Mouse (Mus musculus) right cerebral cortex, postnatal 4 days (tissue): ENCODE results near the gene Maged1.

Experiments
- DNase-seq: peaks from one replicate; pipeline ENCODE4 v3.0.0-alpha.2; 2022

Gene Maged1

DNA sequence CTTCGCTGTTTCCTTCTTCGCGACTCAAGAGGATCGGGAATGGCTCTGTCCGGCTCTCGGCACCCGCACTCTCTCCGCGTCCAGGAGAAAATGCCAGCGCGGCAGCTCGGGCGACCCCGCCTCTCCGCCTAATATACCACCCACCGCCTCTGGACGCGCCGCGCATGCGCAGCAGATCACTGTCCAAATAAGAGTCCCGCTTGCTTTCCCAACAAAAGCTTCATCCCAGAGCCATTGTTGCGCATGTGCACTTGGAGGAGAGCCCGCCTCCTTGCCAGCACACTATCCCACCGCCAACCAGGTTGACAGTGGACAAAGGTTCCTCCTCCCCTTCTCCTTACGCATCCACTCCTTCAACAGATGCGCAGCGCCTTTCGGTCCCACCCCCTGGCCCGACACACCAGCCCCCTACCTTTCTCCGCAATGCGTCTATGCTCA, at the start of gene Maged1:
Gene Maged1 (minus strand): TSS at position 226 of the 438 bp plus-strand sequence.
- peak; percentile 87 for DNase-seq

DNA sequence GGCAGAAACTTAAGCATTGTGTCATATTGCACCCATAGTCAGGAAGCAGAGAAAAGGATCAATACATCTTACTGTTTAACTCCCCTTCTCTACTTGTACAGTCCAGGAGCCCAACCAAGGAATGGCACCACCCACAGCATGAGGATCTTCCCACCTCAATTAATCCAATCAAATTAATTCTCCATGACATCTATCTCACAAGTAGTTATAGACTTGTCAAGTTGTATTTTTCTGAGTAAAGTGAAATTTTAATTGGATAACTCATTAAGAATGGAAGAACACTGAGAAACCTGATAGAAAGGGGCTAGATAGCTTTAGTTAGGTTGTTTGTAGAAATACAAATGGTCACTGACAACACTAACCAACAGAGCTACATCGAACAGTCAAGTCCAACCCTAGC, 38.3 kb upstream of the Maged1 start:
- DNase-seq: no peak

DNA sequence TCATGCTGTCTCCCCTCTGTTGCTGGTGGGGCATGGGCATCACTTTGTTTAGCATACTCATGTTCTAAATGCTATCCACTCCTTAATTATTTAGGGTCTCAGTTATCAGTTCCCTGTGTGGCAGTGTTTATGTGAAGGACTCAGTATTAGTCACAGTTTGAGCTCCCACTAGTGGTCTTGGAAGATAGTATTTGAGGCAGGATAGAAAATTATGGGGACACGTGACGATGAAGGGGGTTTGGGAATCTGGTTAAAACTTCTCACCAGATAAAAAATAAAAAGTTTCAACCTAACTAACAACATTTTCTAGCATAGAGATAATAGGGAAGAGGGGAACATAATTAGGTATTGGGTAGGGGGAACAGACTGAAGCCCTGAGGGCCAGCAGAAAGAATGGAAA, 22.8 kb upstream of the Maged1 start:
- DNase-seq: no peak

DNA sequence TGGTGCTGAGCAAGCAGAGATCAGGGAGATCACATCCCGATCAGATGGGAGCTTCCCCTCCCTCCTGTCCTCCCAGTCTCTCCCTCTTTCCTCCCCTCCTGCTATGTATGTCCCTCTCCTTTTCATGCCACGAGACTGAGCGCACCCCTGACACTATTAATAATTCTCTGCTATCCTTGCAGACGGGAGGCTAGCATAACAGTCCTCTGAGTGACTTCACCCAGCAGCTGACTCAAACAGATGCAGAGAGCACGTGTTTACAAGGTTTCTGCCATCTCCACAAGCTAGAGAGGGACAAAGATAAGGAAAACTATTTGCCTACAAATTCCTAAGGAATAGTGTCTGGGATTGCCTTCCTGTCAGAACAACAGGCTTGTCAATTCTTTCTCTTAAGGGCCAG, 20.4 kb upstream of the Maged1 start:
- DNase-seq: no peak

DNA sequence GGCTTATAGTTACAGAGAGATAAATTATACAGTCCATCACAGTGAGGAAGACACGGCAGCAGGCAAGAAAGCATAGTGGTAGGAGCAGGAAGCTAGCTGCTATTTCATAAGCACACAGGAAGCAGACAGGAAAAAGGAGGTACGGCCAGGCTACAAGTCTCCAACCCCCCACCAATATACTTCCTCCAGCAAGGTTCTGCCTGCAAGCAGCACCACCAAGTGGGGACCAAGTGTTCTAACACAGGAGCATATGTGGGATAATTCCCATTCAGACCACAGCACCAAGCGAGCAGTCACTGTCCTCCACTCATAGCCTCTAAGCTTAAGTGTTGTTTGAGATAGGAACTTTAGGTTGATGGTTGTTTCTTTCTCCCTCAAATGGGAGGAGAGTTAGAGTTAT, 6.3 kb upstream of the Maged1 start:
- no peak for DNase-seq

DNA sequence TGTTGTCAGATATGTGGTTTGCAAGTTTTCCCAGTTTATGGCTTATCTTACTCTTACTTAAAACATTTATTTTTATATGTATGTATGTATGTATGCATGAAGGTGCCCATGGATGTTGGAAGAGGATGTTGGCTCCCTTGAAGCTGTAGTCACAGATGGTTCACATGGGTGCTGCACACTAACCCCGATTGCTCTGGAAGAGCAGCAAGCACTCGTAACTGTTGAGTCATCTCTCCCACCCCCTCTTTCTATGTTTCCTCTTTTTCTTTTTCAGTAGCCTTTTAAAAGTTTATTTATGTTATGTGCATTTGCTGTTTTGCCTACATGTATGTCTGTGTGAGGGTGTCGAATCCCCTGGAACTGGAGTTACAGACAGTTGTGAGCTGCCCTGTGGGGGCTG, 4.0 kb upstream of the Maged1 start:
- no peak for DNase-seq

DNA sequence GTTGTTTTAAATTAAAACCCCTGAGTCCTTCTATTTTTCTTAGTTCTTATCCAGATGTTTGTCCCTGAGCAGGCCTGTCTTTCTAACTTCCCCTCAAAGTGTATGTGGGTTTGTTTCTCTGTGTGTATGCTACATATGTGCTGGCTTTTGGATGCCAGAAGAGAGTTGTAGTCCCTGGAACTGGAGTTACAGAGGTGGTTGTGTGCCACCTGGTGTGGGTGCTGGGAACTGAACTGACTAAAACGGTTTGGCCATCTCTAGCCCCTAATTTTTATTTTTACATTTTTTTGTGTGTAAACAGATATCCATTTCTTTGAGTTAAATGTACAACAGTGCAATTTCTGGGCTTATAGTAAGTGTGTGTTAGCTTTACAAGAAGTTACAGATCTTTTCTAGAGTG, 3.0 kb upstream of the Maged1 start:
- DNase-seq: no peak

DNA sequence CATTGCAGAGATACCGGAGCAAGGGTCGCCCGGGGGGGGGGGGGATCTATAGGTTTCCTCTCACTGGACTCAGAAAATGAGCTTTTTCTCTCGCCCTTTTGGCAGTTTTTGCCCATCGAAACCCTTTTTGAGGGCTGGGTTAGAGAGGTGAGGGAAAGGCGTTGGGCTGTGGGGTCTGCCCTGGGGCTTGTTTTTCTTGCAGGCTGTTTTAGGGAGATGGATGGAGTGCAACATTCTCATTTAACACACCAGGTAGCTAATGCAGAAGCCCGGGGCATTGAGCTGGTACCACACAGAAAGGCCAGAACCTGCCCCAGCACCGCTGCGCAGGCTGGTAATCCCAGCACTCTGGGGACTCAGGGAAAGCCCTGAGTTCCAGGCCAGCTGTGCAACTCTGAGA, 593 bp upstream of the Maged1 start:
- no peak for DNase-seq

DNA sequence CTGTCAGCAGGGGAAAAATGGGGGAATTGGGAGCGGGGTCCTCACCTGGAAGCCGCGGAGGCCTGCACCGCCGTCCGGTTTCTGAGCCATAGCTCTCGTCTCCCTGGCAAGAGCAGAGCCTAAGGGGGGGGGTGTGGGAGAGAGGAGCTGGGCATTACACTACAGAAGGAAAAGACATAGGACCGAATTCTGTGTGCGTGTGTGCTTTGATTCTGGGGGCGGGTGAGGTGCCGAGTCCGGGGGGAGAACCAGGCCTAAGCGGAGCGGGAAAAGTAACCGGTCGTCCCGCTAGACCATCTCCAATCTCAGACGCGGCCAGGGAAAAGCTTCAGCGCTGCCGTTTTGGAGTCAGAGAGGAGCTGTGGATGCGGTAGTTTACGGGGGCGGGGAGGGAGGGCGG, 737 bp downstream of the Maged1 start:
- no peak for DNase-seq

DNA sequence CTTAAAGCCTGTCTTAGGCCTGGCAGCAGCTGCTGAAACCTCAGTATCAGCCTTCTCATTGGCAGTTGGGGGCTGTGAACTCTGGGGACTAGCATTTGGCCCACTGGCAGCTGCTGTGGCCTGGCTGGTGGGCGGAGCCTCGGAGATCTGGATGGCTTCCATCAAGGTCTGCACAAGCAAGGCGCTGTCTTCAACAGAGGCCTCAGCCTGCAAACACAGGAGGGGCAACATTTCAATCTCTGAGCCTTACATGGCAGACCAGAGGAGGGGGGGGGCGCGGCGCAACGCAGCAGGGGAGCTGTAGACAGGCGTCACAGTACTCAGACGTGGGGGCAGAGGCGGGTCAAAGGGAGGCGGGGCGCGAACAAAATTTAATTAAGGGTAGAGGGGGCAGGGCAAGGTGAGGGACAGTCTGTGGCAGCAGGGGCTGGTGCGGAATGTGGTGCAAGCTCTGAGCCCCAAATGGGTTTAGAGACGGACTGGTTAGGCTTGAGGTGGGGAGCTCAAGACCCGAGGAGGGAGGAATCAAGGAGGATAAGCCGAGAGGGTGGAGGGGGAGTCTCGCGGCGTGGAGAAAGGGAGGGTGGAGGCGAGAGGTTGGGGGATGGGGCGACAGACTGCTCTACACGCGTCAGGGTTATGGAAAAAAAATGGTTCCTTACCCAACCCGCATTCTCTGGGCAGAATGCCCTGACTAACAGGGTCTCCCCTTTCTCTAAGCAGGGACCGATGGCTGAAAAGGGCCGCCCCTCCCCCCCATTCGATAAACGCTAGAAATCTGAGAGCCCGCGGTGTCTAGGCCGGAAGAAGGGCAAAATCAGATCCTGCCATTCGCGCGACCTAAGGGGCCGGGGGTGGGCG, 1.4 kb downstream of the Maged1 start:
- DNase-seq: peak; percentile 77

DNA sequence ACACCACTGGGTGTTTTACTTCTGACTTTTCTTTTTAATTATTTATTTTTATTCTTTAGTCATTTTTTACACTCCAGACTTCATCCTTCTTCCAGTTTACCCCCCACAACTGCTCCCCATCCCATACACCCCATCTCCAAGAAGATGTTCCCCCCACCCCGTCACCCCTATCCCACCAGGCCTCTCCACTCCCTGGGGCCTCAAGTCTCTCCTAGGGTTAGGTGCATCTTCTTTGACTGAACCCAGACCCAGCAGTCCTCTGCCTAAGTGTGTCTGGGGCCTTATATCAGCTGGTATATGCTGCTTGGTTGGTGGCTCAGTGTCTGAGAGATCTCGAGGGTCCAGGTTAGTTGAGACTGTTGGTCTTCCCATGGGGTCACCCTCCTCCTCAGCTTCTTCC, 7.6 kb downstream of the Maged1 start:
- no peak for DNase-seq

DNA sequence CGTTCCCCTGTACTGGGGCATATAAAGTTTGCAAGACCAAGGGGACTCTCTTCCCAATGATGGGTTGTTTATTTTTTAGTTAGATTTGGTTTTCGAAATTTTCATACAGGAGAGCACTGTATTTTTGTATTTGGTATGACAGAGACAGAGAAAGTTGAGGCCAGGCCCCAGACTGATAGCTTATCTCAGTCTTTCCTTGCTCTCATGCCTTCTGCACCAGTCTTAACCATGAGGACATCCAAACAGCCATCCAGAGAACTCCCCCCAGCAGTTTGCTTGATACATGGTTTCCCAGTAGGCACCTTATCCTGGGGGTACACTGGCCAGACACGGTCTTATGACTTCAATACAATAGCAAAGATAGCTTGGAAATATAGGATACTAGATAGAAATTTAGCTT, 11.6 kb downstream of the Maged1 start:
- DNase-seq: no peak

DNA sequence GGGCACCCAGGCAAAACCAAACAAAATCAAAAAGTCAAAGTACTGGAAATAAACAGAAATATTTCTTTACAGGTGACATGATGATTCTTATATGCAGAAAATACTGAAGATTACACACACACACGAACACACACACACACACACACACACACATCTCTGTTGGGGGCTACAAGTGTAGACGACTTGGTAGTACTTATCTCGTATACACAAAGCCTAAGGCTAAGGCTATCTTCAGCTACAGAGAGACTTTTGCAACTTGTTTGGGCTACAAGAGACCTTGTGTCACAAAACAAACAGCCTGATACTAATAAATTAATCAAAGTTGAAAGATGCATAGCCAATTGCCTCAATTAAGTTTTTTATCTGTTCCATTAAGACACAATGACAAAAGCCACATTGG, 19.8 kb downstream of the Maged1 start:
- DNase-seq: no peak

DNA sequence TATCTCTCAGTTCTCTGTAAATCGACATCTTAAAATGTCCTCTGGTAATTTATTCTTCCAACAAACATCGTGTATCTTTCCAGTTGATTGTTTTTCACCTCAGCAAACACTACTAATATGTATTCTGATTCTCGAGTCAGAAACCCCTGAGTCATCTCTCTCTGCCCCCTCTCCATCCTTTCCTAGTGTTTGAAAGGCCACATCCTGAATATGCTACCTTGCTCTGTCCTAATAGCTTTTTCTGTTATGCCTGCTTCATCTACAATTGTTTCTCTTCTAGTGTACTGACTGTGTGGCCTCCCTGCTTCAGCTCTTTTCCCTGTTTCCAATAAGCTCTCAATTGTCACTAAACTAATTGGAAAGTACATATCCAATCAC, 33.5 kb downstream of the Maged1 start:
- DNase-seq: no peak

DNA sequence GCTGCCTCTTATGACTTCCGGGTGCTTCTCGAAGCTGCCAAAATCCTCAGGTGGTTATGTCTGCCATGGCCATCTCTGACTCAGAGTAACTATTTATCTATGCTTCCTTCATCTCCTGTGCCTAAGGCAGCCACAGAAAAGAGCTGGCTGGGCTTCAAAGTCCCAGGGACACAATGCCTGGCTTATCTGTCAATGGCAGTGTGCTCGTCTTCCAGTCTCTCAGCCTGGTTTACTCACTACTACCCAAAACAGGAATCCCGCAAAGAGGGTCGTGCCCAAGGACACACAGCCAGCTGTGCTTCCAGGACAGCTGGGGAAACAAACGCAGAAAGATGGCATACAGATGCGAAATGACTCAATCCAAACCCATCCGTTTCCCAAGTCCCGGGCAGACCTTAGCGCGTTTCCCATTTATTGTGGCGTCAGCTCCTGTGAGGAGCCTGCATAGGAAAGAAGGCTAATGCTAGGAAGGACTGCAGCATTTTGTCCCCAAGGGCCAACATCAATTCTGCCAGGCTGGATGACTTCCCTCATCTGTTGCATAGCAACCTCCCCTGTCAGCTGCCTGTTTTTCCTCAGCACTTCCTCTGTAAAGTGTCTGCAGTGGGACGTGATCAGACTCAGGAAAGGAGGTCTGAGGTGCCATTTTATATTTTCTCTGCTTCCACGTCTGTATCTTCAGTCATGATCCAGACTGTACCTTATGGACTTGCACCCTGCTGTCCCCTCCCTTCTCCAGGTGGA, 34.1 kb downstream of the Maged1 start:
- DNase-seq: peak; percentile 3

DNA sequence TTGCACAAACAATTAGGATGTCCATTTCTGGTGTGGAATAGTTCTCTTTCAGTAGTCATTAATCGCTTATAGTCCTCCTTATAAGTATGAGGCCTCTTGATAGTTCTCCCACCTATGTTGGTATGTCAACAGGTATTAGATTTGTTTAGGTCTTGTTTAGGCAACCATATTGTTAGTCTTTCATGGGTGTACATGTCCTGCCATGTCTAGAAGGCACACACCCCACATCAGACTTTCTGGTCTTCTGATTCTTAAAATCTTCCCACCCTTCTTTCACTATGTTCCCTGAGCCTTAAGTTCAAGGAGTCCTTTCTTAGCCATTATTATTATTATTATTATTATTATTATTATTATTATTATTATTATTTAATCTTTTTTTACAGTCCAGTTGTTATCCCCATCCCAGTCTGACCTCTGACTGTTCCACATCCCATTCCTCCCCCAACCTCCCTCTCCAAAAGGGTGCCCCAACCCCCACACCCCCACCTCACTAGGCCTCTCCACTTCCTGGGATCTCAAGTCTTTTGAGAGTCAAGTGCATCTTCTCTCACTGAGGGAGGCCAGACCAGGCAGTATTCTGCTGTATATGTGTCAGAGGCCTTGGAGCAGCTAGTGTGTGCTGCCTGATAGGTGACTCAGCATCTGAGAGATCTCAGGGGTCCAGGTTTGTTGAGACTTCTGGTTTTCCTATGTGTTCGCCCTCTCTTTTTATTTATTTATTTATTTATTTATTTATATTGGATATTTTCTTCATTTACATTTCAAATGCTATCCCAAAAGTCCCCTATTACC, 55.7 kb downstream of the Maged1 start:
- DNase-seq: no peak
